Mouse (Mus musculus) ES-Bruce4 (cell line): ENCODE results near the gene Krtap4-7.

Source experiments
- CTCF ChIP-seq: IDR thresholded peaks from one replicate; pipeline ENCODE4 v1.8.1; 2011; ENCODE audit warnings: low read depth, low read length
- EP300 ChIP-seq: IDR thresholded peaks from 2 replicates; pipeline ENCODE4 v1.6.1; 2011; ENCODE audit warnings: low read depth, low read length; ENCODE audit not compliant: insufficient read depth
- POLR2A ChIP-seq: IDR thresholded peaks from one replicate; pipeline ENCODE4 v1.8.1; 2011; ENCODE audit warnings: low read length; ENCODE audit not compliant: insufficient read depth

GRCm38 (mm10) chr11:99609126-99609525, 34.8 kb downstream of the Krtap4-7 start:
- TF ChIP-seq CTCF: no peak
- TF ChIP-seq POLR2A: no peak
- TF ChIP-seq EP300: no peak
